Mouse (Mus musculus) liver, adult 2 months (tissue): ENCODE measurements at regions not wholly inside any gene's neighbourhood (a gene's known extent, or its start where the extent isn't known, plus 50 kb on each side); places are given as distances from the start of the nearest gene placed in this dataset.

ENCODE experiments used
- CTCF ChIP-seq: fragments of 200-500 bp; IDR thresholded peaks from 2 replicates; pipeline ENCODE4 v1.5.1; 2011; ENCODE audit warnings: low read depth, low read length, control low read depth
- POLR2A ChIP-seq: fragments of 200-500 bp; IDR thresholded peaks from 2 replicates; pipeline ENCODE4 v1.6.1; 2011; ENCODE audit warnings: low read length, control low read depth; ENCODE audit not compliant: insufficient read depth; ENCODE audit errors: extremely low read depth

DNA sequence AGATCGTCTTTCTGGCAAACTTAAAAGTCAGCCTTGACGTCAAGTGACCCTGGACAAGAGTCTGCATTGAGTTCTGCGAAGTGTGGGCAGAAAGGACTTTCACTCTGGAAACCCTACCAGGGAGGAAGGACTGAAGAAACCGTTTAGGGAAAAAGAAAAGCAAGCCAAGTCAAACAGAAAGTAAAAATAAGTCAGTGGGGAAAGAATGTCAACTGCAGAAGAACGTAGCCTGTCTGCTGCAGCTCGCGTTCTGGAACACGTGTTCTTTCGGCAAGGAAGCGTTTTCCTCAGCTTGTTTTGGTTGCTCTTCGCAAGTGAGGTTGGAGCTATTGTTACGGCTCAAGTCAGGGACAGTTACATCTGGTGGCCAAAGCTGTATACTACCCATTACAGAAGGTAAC, 147.1 kb upstream of the Klf6 start:
- TF ChIP-seq CTCF (no peak), POLR2A (no peak)
